Mouse (Mus musculus): ENCODE results near the gene Cdca8. TPM values are rescaled to one million over a fixed set of nuclear protein-coding genes. Genes with fewer than 3 reads are reported as not detected.

Gene Cdca8
- polyA plus RNA-seq (2017; shearing (Covaris generic)): 2.4 TPM

GRCm38 (mm10) chr4:124939211-124939610 is at the start of gene Cdca8:
Gene Cdca8 (minus strand): TSS chr4:124939311.

GRCm38 (mm10) chr4:124985671-124986602 is 46.8 kb upstream of the Cdca8 start, which contains the start of gene Rspo1:
Gene Rspo1 (plus strand): TSS chr4:124986430.

GRCm38 (mm10) chr4:124936613-124937471 is 2.3 kb downstream of the Cdca8 start, which contains the start of gene 9930104L06Rik:
Gene 9930104L06Rik (plus strand): TSS chr4:124937048.

GRCm38 (mm10) chr4:124880599-124880998 is 58.5 kb downstream of the Cdca8 start, which contains the start of gene Epha10:
Gene Epha10 (plus strand): TSS chr4:124880899.

Other genes with a start within 250 kb of the Cdca8 start
- gene Utp11, start 245.7 kb downstream of the Cdca8 start, polyA plus RNA-seq (2017; shearing (Covaris generic)): 33.9 TPM
- gene Fhl3, start 238.6 kb downstream of the Cdca8 start, polyA plus RNA-seq (2017; shearing (Covaris generic)): 0.67 TPM
- gene Sf3a3, start 224.5 kb downstream of the Cdca8 start, polyA plus RNA-seq (2017; shearing (Covaris generic)): 71.4 TPM
- gene Inpp5b, start 197.5 kb downstream of the Cdca8 start, polyA plus RNA-seq (2017; shearing (Covaris generic)): 130 TPM
- gene Mtf1, start 137.2 kb downstream of the Cdca8 start, polyA plus RNA-seq (2017; shearing (Covaris generic)): 21.6 TPM
- gene Yrdc, start 88.6 kb downstream of the Cdca8 start, polyA plus RNA-seq (2017; shearing (Covaris generic)): 155 TPM
- gene 1110065P20Rik, start 88.1 kb downstream of the Cdca8 start, polyA plus RNA-seq (2017; shearing (Covaris generic)): 19.3 TPM
- 1.5 TPM for gene Maneal, start 77.1 kb downstream of the Cdca8 start, polyA plus RNA-seq (2017; shearing (Covaris generic))
- gene Epha10, start 58.4 kb downstream of the Cdca8 start, polyA plus RNA-seq (2017; shearing (Covaris generic)): not detected
- gene 9930104L06Rik, start 2.3 kb downstream of the Cdca8 start, polyA plus RNA-seq (2017; shearing (Covaris generic)): 8.0 TPM
- gene Rspo1, start 47.1 kb upstream of the Cdca8 start, polyA plus RNA-seq (2017; shearing (Covaris generic)): not detected
- gene Gnl2, start 77.3 kb upstream of the Cdca8 start, polyA plus RNA-seq (2017; shearing (Covaris generic)): 94.3 TPM
- not detected for gene Dnali1, start 126.4 kb upstream of the Cdca8 start, polyA plus RNA-seq (2017; shearing (Covaris generic))
- 33.1 TPM for gene Snip1, start 127.4 kb upstream of the Cdca8 start, polyA plus RNA-seq (2017; shearing (Covaris generic))
- gene Meaf6, start 145.8 kb upstream of the Cdca8 start, polyA plus RNA-seq (2017; shearing (Covaris generic)): 42.2 TPM
- 165 TPM for gene Zc3h12a, start 188.5 kb upstream of the Cdca8 start, polyA plus RNA-seq (2017; shearing (Covaris generic))

All from effector memory CD4-positive, alpha-beta T cell, adult 5 months (primary cell).